Mouse (Mus musculus) neutrophil, adult 83 days (primary cell): ENCODE results near the gene Dennd1a. TPM values are rescaled to one million over a fixed set of nuclear protein-coding genes. Genes with fewer than 3 reads are reported as not detected.

Source experiments
- total RNA-seq, 2 experiments: library from RNA; stranded (reverse); gene quantifications; one replicate each; pipeline ENCODE4 v1.2.4; 2023

Gene Dennd1a
- 10 to 100 TPM; 35.7 to 51.3 TPM for total RNA-seq

GRCm38 (mm10) chr2:38286733-38287551, at the start of gene Dennd1a:
Gene Dennd1a (minus strand): TSS chr2:38287390.

GRCm38 (mm10) chr2:37776016-37776415, 511.2 kb downstream of the Dennd1a start, which contains the start of gene Crb2:
Gene Crb2 (plus strand): TSS chr2:37776249.

Other genes with a start within 250 kb of the Dennd1a start
- under 1 TPM; 0.55 to 0.77 TPM for gene Lhx2, start 51.9 kb upstream of the Dennd1a start, total RNA-seq
- 10 to 100 TPM; 21.8 to 25.7 TPM for gene Nek6, start 224.3 kb upstream of the Dennd1a start, total RNA-seq